Mouse (Mus musculus): ENCODE results near the gene Neb.

- TF ChIP-seq CTCF (conservative IDR thresholded peaks at IDR 0.05; ENCODE audit: low read length) (no peak), POU5F1 (IDR thresholded peaks at IDR 0.05; ENCODE audit: borderline replicate concordance, low read length) (no peak)
Observed at GRCm38 (mm10) chr2:52297969-52298368, 80.3 kb downstream of the Neb start.
